In the genomic region with DNA sequence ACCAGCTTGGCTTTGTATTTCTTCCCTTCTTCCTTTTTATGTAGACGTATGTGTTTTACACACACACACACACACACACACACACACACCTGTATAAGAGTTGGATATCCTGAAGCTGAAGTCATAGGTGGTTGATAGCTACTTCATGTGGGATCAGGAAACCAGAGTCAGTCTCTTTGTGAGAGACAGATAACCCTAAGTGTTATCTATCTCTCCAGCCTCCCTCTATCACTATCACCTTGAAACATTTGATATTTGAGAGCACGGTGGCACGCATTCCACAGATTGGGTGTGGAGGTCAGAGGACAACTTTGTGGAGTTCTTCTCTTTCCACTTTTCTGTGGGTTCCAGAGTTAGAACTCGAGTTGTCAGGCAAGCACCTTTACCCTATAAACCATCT, we compare ENCODE assay signal across 33 mouse cellular contexts. TPM values are rescaled to one million over a fixed set of nuclear protein-coding genes. Genes with fewer than 3 reads are reported as not detected.
DNase-seq lines count a peak whose midpoint lies in the region; ATAC-seq and TF ChIP-seq lines count a peak whose summit lies in the region.
"Had no signal": no experiment of that assay in that cellular context is flagged by ENCODE, and none has a peak within 500 bp of the region (broad histone marks: within the 10 kb centered on the region; RNA-seq: fewer than 3 reads in every experiment).

No protein-coding gene starts in this region.

- H3K4me2 ChIP-seq in midbrain, embryonic 11.5 days, result no peak overlapping the region
- H3K4me2 ChIP-seq in midbrain, embryonic 16.5 days (ENCODE audit: low read length), result no peak overlapping the region
- 0 out of 2 replicates have a peak overlapping the region, but pooled peaks have one; percentile 14 for H3K4me2 ChIP-seq in intestine, postnatal 0 days (replicated peaks; ENCODE audit: low read depth)
- H3K4me2 ChIP-seq: embryonic facial prominence, embryonic 13.5 days; forebrain, embryonic 12.5 days; forebrain, embryonic 15.5 days; heart, embryonic 12.5 days; heart, embryonic 15.5 days; hindbrain, embryonic 13.5 days had no signal

- no peak for TF ChIP-seq CTCF in MEL (IDR thresholded peaks at IDR 0.05 in 2 of 3, conservative IDR thresholded peaks at IDR 0.05 in 1 of 3; ENCODE audit: control insufficient read depth in 1 of 3, insufficient read depth in 1 of 3, low read depth in 2 of 3, low read length in 3 of 3, poor library complexity in 1 of 3, severe bottlenecking in 1 of 3)
- no peak for TF ChIP-seq CTCF in intestine, postnatal 0 days (IDR thresholded peaks at IDR 0.05; ENCODE audit: low read depth)

- H3K4me3 ChIP-seq in midbrain, embryonic 11.5 days (ENCODE audit: low read depth, low read length), result no peak overlapping the region
- H3K4me3 ChIP-seq in midbrain, embryonic 16.5 days (ENCODE audit: low read depth, low read length), result no peak overlapping the region
- H3K4me3 ChIP-seq in MEL (ENCODE audit: control insufficient read depth in 1 of 2, insufficient read depth in 1 of 2, low read depth in 2 of 2, low read length in 2 of 2), result no peak overlapping the region
- no peak overlapping the region for H3K4me3 ChIP-seq in intestine, postnatal 0 days (ENCODE audit: low read depth, low read length)
- H3K4me3 ChIP-seq: embryonic facial prominence, embryonic 10.5 days; embryonic facial prominence, embryonic 13.5 days; erythroblast, embryonic 14.5 days; forebrain, embryonic 12.5 days; forebrain, embryonic 15.5 days; heart, embryonic 12.5 days; heart, embryonic 15.5 days; hindbrain, embryonic 10.5 days; hindbrain, embryonic 13.5 days had no signal

- peak in 1 of 2 experiments; percentile 11; a peak in 1 of 4 replicates for TF ChIP-seq EP300 in MEL (IDR thresholded peaks at IDR 0.05; ENCODE audit: low read depth in 1 of 2, low read length in 2 of 2)

- DNase-seq in midbrain, embryonic 11.5 days (ENCODE audit: low spot score, missing footprints), result peak; percentile 53
- no peak for DNase-seq in MEL (ENCODE audit: low read depth, low spot score)
- DNase-seq in lung, postnatal 36 days, result no peak
- DNase-seq in layer of hippocampus, adult 11-12 months (ENCODE audit: low spot score), result no peak
- DNase-seq: adrenal gland, adult 8-10 months; adrenal gland, postnatal 25 days; B cell, adult 2 months; cerebellum, adult 11-12 months; cerebellum, adult 8-10 months; cerebellum, postnatal 10 days; cerebellum, postnatal 36 days; embryo, embryonic 11 days; gastrocnemius, postnatal 25 days; heart, adult 18-20 months; heart, postnatal 10 days; heart, postnatal 36 days had no signal

- no peak for ATAC-seq in midbrain, embryonic 11.5 days (ENCODE audit: low FRiP score)
- no peak for ATAC-seq in midbrain, embryonic 16.5 days
- no peak for ATAC-seq in intestine, postnatal 0 days
- ATAC-seq: activated CD4-positive, CD25-positive, alpha-beta regulatory T cell, adult 4 months; forebrain, embryonic 15.5 days; hindbrain, embryonic 16.5 days had no signal

- peaks cover 12% of the 10 kb centered on the region for H3K4me1 ChIP-seq in midbrain, embryonic 11.5 days (ENCODE audit: control insufficient read depth, insufficient read depth, low read length)
- peaks cover 12% of the 10 kb centered on the region for H3K4me1 ChIP-seq in midbrain, embryonic 16.5 days (ENCODE audit: control insufficient read depth, insufficient read depth, low read length)
- H3K4me1 ChIP-seq in MEL (ENCODE audit: control insufficient read depth in 1 of 2, insufficient read depth in 2 of 2, low read length in 2 of 2), result peaks cover 0 to 9% of the 10 kb centered on the region in 2 experiments; a peak in 1 of 4 replicates
- peaks cover 11% of the 10 kb centered on the region; the same call in 1 of the 2 replicates for H3K4me1 ChIP-seq in intestine, postnatal 0 days (replicated peaks; ENCODE audit: control insufficient read depth, insufficient read depth, low read length)

- no peaks in the 10 kb centered on the region for H3K9me3 ChIP-seq in midbrain, embryonic 11.5 days (ENCODE audit: control insufficient read depth, low read length)
- no peaks in the 10 kb centered on the region for H3K9me3 ChIP-seq in midbrain, embryonic 16.5 days (replicated peaks; ENCODE audit: control insufficient read depth, low read length, poor library complexity, severe bottlenecking)
- no peaks in the 10 kb centered on the region for H3K9me3 ChIP-seq in MEL (replicated peaks; ENCODE audit: insufficient read depth, low read length)
- H3K9me3 ChIP-seq in intestine, postnatal 0 days (ENCODE audit: control insufficient read depth), result no peaks in the 10 kb centered on the region
- H3K9me3 ChIP-seq: embryonic facial prominence, embryonic 10.5 days; embryonic facial prominence, embryonic 13.5 days; forebrain, embryonic 12.5 days; forebrain, embryonic 15.5 days; heart, embryonic 12.5 days; heart, embryonic 15.5 days; hindbrain, embryonic 10.5 days; hindbrain, embryonic 13.5 days had no signal

- TF ChIP-seq POLR2A in MEL (IDR thresholded peaks at IDR 0.05; ENCODE audit: control insufficient read depth in 1 of 2, insufficient read depth in 1 of 2, low read depth in 1 of 2, low read length in 2 of 2, poor library complexity in 1 of 2), result no peak

- no peak overlapping the region for H3K9ac ChIP-seq in midbrain, embryonic 11.5 days (ENCODE audit: low read length)
- H3K9ac ChIP-seq in midbrain, embryonic 16.5 days (ENCODE audit: low read depth, low read length), result no peak overlapping the region
- H3K9ac ChIP-seq in MEL (ENCODE audit: control insufficient read depth, low read depth, low read length, poor library complexity, severe bottlenecking), result no peak overlapping the region
- no peak overlapping the region for H3K9ac ChIP-seq in intestine, postnatal 0 days (ENCODE audit: low read depth, low read length)
- H3K9ac ChIP-seq: embryonic facial prominence, embryonic 13.5 days; forebrain, embryonic 12.5 days; forebrain, embryonic 15.5 days; heart, embryonic 12.5 days; heart, embryonic 15.5 days; hindbrain, embryonic 13.5 days had no signal

- no peak overlapping the region for H3K27ac ChIP-seq in midbrain, embryonic 11.5 days (ENCODE audit: low read depth, low read length)
- H3K27ac ChIP-seq in midbrain, embryonic 16.5 days (ENCODE audit: low read length), result no peak overlapping the region
- no peak overlapping the region for H3K27ac ChIP-seq in MEL (ENCODE audit: control insufficient read depth, low read depth, low read length)
- H3K27ac ChIP-seq in intestine, postnatal 0 days (ENCODE audit: low read depth, low read length), result peak overlapping the region; percentile 68
- H3K27ac ChIP-seq: embryonic facial prominence, embryonic 10.5 days; embryonic facial prominence, embryonic 13.5 days; forebrain, embryonic 12.5 days; forebrain, embryonic 15.5 days; heart, embryonic 15.5 days; hindbrain, embryonic 10.5 days; hindbrain, embryonic 13.5 days had no signal

- WGBS in midbrain, embryonic 11.5 days, result 80% methylated on average over 4 of the region's 4 CpGs
- 81% methylated on average over 4 of the region's 4 CpGs for WGBS in midbrain, embryonic 16.5 days
- WGBS in intestine, postnatal 0 days, result 29% methylated on average over 4 of the region's 4 CpGs

- no peak for TF ChIP-seq RAD21 in MEL (IDR thresholded peaks at IDR 0.05; ENCODE audit: low read depth, low read length)

- H3K79me2 ChIP-seq in MEL (ENCODE audit: control insufficient read depth, insufficient read depth, low read length, poor library complexity), result no peaks in the 10 kb centered on the region

- peaks cover 44% of the 10 kb centered on the region for H3K27me3 ChIP-seq in midbrain, embryonic 11.5 days (ENCODE audit: control insufficient read depth, insufficient read depth, low read length)
- H3K27me3 ChIP-seq in midbrain, embryonic 16.5 days (ENCODE audit: control insufficient read depth, insufficient read depth, low read depth, low read length), result peaks cover 51% of the 10 kb centered on the region
- peaks cover 0 to 5% of the 10 kb centered on the region in 2 experiments; a peak in 3 of 4 replicates for H3K27me3 ChIP-seq in MEL (ENCODE audit: control insufficient read depth in 1 of 2, insufficient read depth in 2 of 2, low read length in 2 of 2)
- peaks cover 6% of the 10 kb centered on the region; the same call in 1 of the 2 replicates for H3K27me3 ChIP-seq in intestine, postnatal 0 days (replicated peaks; ENCODE audit: control insufficient read depth, insufficient read depth, low read length)

- no peaks in the 10 kb centered on the region for H3K36me3 ChIP-seq in midbrain, embryonic 11.5 days (ENCODE audit: control insufficient read depth, insufficient read depth, low read length)
- no peaks in the 10 kb centered on the region for H3K36me3 ChIP-seq in midbrain, embryonic 16.5 days (ENCODE audit: control insufficient read depth, insufficient read depth, low read length)
- peaks cover 0 to 4% of the 10 kb centered on the region in 2 experiments; a peak in 2 of 4 replicates for H3K36me3 ChIP-seq in MEL (ENCODE audit: control insufficient read depth in 1 of 2, insufficient read depth in 2 of 2, low read length in 2 of 2)
- H3K36me3 ChIP-seq in intestine, postnatal 0 days (ENCODE audit: control insufficient read depth, insufficient read depth), result peaks cover 3% of the 10 kb centered on the region; the same call in 1 of the 2 replicates
- H3K36me3 ChIP-seq: embryonic facial prominence, embryonic 10.5 days; embryonic facial prominence, embryonic 13.5 days; forebrain, embryonic 12.5 days; forebrain, embryonic 15.5 days; heart, embryonic 12.5 days; heart, embryonic 15.5 days; hindbrain, embryonic 10.5 days; hindbrain, embryonic 13.5 days had no signal

RNA-seq across cellular contexts. Expression of gene Nlrp6, which starts 0.8 kb away (rescaled TPM):
- 0.08 and 0.21 TPM in 2 replicates for polyA plus RNA-seq in midbrain, embryonic 11.5 days (2014; fragmentation: Nextera tagmentation; extraction: Ambion mirVana)
- polyA plus RNA-seq in midbrain, embryonic 16.5 days (2015; fragmentation: Nextera tagmentation; extraction: Ambion mirVana), result 0.58 and 0.81 TPM in 2 replicates
- total RNA-seq in MEL (2012; rRNA removed), result not detected in 2 replicates
- not detected for polyA plus RNA-seq in MEL (2012; ENCODE audit: insufficient read depth in 1 of 2, insufficient read length in 2 of 2, low read depth in 1 of 2, low replicate concordance in 2 of 2, missing spikeins in 1 of 2)
- 52.8 and 53.0 TPM in 2 replicates for polyA plus RNA-seq in intestine, postnatal 0 days (2015; fragmentation: Nextera tagmentation; extraction: Ambion mirVana)
- total RNA-seq: gastrocnemius, postnatal 25 days; heart, adult 18-20 months; heart, postnatal 10 days; heart, postnatal 36 days had no signal
- polyA plus RNA-seq: activated CD4-positive, CD25-positive, alpha-beta regulatory T cell, adult 4 months; erythroblast, embryonic 14.5 days; hindbrain, embryonic 10.5 days had no signal

RNA-seq across cellular contexts. Expression of gene Cox8b, which starts 19.7 kb away (rescaled TPM):
- not detected in 2 replicates for polyA plus RNA-seq in midbrain, embryonic 11.5 days (2014; fragmentation: Nextera tagmentation; extraction: Ambion mirVana)
- not detected in 2 replicates for polyA plus RNA-seq in midbrain, embryonic 16.5 days (2015; fragmentation: Nextera tagmentation; extraction: Ambion mirVana)
- total RNA-seq in MEL (2012; rRNA removed), result not detected in 2 replicates
- not detected for polyA plus RNA-seq in MEL (2012; ENCODE audit: insufficient read depth in 1 of 2, insufficient read length in 2 of 2, low read depth in 1 of 2, low replicate concordance in 2 of 2, missing spikeins in 1 of 2)
- polyA plus RNA-seq in intestine, postnatal 0 days (2015; fragmentation: Nextera tagmentation; extraction: Ambion mirVana), result 0.53 and 0.69 TPM in 2 replicates
- total RNA-seq: CH12.LX had no signal
- polyA plus RNA-seq: activated CD4-positive, CD25-positive, alpha-beta regulatory T cell, adult 4 months; brain, embryonic 14.5 days; embryonic facial prominence, embryonic 10.5 days; erythroblast, embryonic 14.5 days; forebrain, embryonic 12.5 days; forebrain, embryonic 15.5 days; hindbrain, embryonic 10.5 days; hindbrain, embryonic 13.5 days; hindbrain, embryonic 16.5 days had no signal

RNA-seq across cellular contexts. Expression of gene Pgghg, which starts 21.3 kb away (rescaled TPM):
- 10.2 and 12.5 TPM in 2 replicates for polyA plus RNA-seq in midbrain, embryonic 11.5 days (2014; fragmentation: Nextera tagmentation; extraction: Ambion mirVana)
- polyA plus RNA-seq in midbrain, embryonic 16.5 days (2015; fragmentation: Nextera tagmentation; extraction: Ambion mirVana), result 5.4 and 6.3 TPM in 2 replicates
- total RNA-seq in MEL (2012; rRNA removed), result 3.0 and 3.2 TPM in 2 replicates
- polyA plus RNA-seq in MEL (2012; ENCODE audit: insufficient read depth in 1 of 2, insufficient read length in 2 of 2, low read depth in 1 of 2, low replicate concordance in 2 of 2, missing spikeins in 1 of 2), result 1 to 10 TPM in 1 of 2 experiments, not detected in 1; 7.2 TPM
- polyA plus RNA-seq in intestine, postnatal 0 days (2015; fragmentation: Nextera tagmentation; extraction: Ambion mirVana), result 18.9 and 19.4 TPM in 2 replicates

RNA-seq across cellular contexts. Expression of gene Ifitm5, which starts 30.2 kb away (rescaled TPM):
- 0.20 TPM in 1 of 2 replicates, not detected in the other for polyA plus RNA-seq in midbrain, embryonic 11.5 days (2014; fragmentation: Nextera tagmentation; extraction: Ambion mirVana)
- 0.29 and 1.3 TPM in 2 replicates for polyA plus RNA-seq in midbrain, embryonic 16.5 days (2015; fragmentation: Nextera tagmentation; extraction: Ambion mirVana)
- 0.31 TPM in 1 of 2 replicates, not detected in the other for total RNA-seq in MEL (2012; rRNA removed)
- polyA plus RNA-seq in MEL (2012; ENCODE audit: insufficient read depth in 1 of 2, insufficient read length in 2 of 2, low read depth in 1 of 2, low replicate concordance in 2 of 2, missing spikeins in 1 of 2), result 1 to 10 TPM in 1 of 2 experiments, not detected in 1; 1.1 TPM
- polyA plus RNA-seq in intestine, postnatal 0 days (2015; fragmentation: Nextera tagmentation; extraction: Ambion mirVana), result 0.34 and 0.75 TPM in 2 replicates
- polyA plus RNA-seq: activated CD4-positive, CD25-positive, alpha-beta regulatory T cell, adult 4 months; cortical plate, adult 2 months; erythroblast, embryonic 14.5 days had no signal

RNA-seq across cellular contexts. Expression of gene Gm45717, which starts 35.8 kb away (rescaled TPM):
- polyA plus RNA-seq in midbrain, embryonic 11.5 days (2014; fragmentation: Nextera tagmentation; extraction: Ambion mirVana), result not detected in 2 replicates
- polyA plus RNA-seq in midbrain, embryonic 16.5 days (2015; fragmentation: Nextera tagmentation; extraction: Ambion mirVana), result not detected in 2 replicates
- not detected in 2 replicates for total RNA-seq in MEL (2012; rRNA removed)
- not detected for polyA plus RNA-seq in MEL (2012; ENCODE audit: insufficient read depth in 1 of 2, insufficient read length in 2 of 2, low read depth in 1 of 2, low replicate concordance in 2 of 2, missing spikeins in 1 of 2)
- polyA plus RNA-seq in intestine, postnatal 0 days (2015; fragmentation: Nextera tagmentation; extraction: Ambion mirVana), result 0.38 TPM in 1 of 2 replicates, not detected in the other
- total RNA-seq: adrenal gland, adult 8-10 months; adrenal gland, postnatal 25 days; CH12.LX; gastrocnemius, adult 8-10 months; gastrocnemius, postnatal 25 days; heart, adult 18-20 months; heart, postnatal 10 days had no signal
- polyA plus RNA-seq: activated CD4-positive, CD25-positive, alpha-beta regulatory T cell, adult 4 months; brain, embryonic 14.5 days; cortical plate, adult 2 months; embryonic facial prominence, embryonic 13.5 days; erythroblast, embryonic 14.5 days; forebrain, embryonic 12.5 days; forebrain, embryonic 15.5 days; heart, embryonic 12.5 days; heart, embryonic 15.5 days; hindbrain, embryonic 13.5 days; hindbrain, embryonic 16.5 days had no signal

Comparison
In these comparisons a context has a peak if more than half of its experiments do, and no peak if none do; other contexts are left out.
1. RNA of gene Nlrp6, which starts 0.8 kb away (polyA plus RNA-seq): 52.8 to 53.0 TPM in intestine, postnatal 0 days; 0.58 to 0.81 TPM in midbrain, embryonic 16.5 days, 0.08 to 0.21 TPM in midbrain, embryonic 11.5 days and not detected in MEL; every median in the first group is over 10 times any median in the second.